Mouse (Mus musculus) MN1 (cell line): ENCODE data around the gene Olfr20.
"Not testable (repeated sequence)": the region's sequence is repeated elsewhere in the genome, so short reads cannot be mapped to it uniquely, and the experiment has no call there.

Experiments
- DNase-seq: peaks from one replicate; pipeline ENCODE4 v3.0.0-alpha.2; 2016; ENCODE audit warnings: low spot score

Olfr20 gene

GRCm38 (mm10) chr11:73350483-73350882 is at the start of gene Olfr20:
TSS of gene Olfr20 (plus strand) at chr11:73350783.
- DNase-seq: no peak

DNA sequence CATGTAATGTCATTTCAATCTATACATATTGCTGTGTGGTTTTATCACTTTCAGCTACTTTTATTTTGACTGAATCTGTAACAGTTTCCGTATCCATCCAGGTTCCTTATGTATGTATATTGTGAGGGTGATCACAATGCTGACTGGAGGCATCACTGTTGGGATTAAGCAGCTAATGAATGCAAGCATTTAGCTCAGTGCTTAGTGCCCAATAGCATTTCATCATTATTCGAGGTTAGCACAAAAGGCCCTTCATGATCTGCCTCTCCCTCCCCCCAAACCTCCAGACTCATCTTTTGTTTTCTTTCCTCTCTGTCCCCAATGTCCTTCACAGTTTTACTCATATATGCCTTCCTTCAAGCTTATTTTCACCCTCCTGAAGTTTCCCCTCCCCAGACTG is 47.5 kb upstream of the Olfr20 start:
- DNase-seq: no peak

- DNase-seq: no peak
Observed at GRCm38 (mm10) chr11:73315961-73316360, 34.6 kb upstream of the Olfr20 start.

DNA sequence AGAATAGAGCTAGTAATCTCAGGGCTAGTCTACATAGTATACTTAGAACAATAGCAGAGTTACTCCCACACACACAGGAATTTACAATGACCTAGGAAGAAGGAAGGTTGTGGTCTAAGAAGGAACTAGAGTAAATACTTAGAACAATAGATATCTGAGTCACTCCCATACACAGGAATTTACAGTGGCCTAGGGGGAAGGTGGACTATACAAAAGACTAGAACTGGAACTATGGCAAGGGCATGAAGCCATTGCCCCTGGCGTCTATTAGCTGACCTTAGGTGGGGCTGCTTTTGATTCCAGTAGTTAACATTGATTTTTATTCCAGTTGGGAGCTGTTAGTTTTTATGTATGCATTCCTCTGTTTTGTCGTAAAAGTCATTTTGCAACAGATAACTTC is 32.0 kb upstream of the Olfr20 start:
- not testable (repeated sequence) for DNase-seq

GRCm38 (mm10) chr11:73321064-73321463 is 29.5 kb upstream of the Olfr20 start:
- not testable (repeated sequence) for DNase-seq

DNA sequence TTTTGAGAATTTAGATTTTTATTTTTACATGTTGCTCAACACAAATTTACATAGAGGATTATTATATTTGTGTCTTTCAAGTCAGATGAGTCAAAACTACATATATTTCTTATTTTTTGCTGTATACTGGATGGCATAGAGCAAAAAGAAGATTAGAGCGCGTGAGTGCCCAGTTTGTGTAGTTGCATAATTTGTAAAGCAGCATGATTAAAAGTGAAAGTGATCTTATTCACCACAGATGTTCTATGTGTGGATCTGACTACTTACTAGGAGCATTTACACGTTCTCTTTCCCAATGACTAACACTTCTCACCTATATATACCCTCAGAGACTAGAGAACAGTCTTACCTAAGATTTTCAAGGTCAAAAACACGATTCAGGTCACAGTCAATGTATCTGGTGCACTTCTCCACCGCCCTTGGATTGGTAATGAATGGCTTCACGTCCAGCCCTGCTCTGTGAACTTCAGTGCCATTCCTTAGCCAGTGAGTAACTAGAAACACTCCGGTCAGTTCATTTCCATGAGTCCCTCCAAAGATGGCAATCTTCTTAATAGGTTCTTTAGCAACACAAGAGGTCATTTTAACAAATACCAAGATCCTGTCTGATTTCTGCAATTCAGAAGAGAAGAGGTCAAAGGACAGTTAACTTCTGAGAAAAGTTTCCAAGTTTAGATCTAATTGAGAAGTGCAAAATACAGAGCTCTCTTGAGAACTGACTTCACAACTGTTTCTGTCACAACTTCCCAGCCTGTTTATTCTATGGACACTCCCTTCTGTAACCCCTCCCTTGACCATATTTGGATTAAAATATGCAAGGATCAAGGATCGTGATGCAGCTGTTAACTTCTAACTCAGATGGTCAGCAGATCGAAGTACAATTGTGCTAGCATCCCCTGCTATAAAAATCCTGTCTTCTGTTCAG is 26.4 kb upstream of the Olfr20 start:
- DNase-seq: no peak

DNA sequence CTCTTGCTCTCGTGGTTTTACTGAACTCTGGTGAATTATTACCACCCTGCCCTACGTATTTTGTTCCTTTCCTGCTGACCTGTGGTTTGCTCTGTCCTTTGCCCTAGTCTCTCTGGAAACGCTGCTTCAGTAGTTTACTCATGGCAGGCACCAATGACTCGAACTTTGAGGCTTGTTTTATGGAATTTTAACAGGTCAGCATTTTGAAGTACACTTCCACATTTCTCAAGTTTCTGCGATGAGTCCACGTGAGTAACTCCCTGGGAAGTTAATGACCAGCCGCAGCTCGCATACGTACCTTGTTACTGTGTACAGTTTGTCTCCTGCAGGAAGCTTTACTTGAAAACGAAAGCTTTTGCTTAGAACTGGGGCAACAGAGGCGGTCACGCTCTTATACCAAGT is 24.1 kb upstream of the Olfr20 start:
- DNase-seq: no peak

DNA sequence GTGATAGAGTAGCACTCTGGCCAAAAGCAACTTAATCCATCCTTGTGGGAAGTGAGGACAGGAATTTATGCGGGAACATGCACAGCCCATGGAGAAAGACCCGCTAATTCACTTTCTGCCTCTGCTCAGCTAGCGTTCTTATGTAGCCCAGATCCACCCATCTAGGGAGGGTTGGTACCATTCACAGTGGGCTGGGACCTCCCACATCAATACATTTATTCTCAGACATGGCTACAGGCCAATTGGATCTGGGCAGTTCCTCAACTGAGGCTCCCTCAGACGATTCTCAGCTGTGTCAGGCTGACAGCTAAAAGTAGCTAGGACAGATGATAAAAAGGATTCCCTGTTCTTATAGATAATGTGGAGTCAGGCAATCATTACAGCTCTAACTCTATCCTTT is 23.2 kb upstream of the Olfr20 start:
- no peak for DNase-seq

DNA sequence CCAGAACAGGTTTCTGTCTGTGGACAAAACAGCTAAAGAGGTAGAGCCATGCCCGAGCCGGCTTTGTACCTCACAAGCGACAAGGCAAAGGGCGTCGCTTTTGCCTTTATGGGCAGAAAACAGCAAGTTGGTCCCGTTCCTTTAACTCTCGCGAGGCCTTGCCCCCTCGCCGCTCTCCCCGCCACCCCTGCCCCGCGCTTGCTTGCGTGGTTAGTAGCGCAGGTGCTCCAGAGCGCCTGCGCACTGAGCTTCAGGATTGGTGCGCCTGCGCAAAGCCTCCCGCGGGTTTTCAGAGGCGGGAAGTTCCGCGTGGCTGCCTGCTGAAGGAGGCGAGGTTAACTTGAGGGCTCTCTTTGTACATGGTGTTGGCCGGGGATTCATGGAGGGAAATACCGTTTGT is 21.1 kb upstream of the Olfr20 start, which contains the start of the genes Aspa, Gm49340 and Spata22:
Gene Aspa (minus strand): TSS at position 155 of the 400 bp plus-strand sequence.
Gene Gm49340 (plus strand): TSS at position 300 of the 400 bp plus-strand sequence.
Gene Spata22 (plus strand): TSS at position 300 of the 400 bp plus-strand sequence.
- no peak for DNase-seq

DNA sequence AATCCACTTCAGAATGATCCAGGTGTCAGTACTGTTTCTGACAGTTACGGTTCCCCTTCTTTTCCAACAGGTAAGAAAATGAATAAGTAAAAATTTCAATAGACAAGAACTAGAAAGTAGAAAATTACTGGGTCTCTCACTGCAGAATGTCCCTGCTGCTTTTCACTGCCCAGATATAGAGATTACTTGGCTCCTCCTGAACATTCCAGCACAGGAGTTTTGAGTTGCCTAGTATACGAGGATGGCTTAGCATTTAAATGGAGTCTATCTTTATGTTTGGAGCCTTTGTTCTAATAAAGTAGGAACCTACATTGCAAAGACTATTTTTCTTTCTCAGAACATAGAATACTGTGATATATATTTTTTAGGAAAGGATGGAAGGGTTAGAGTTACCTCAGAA is 17.2 kb upstream of the Olfr20 start:
- DNase-seq: no peak

GRCm38 (mm10) chr11:73336919-73337318 is 13.7 kb upstream of the Olfr20 start:
- DNase-seq: no peak

- no peak for DNase-seq
Observed at GRCm38 (mm10) chr11:73370946-73371345, 20.4 kb downstream of the Olfr20 start, which contains the start of gene Olfr376. TSS of gene Olfr376 (plus strand) at chr11:73371246.

DNA sequence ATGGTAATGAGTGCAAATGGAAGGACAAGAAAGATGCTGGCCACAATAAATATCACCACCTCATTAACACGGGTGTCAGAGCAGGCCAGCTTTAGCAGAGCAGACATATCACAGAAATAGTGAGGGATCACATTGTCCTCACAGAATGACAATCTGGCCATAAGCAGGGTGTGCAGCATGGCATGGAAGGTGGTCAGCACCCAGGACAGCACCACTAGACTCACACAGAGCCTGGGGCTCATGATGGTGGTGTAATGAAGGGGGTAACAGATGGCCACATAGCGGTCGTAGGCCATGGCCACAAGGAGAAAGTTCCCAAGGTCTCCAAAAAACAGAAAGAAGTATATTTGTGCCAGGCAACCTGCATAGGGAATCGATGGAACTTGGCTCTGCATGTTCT is 44.8 kb downstream of the Olfr20 start:
- no peak for DNase-seq

DNA sequence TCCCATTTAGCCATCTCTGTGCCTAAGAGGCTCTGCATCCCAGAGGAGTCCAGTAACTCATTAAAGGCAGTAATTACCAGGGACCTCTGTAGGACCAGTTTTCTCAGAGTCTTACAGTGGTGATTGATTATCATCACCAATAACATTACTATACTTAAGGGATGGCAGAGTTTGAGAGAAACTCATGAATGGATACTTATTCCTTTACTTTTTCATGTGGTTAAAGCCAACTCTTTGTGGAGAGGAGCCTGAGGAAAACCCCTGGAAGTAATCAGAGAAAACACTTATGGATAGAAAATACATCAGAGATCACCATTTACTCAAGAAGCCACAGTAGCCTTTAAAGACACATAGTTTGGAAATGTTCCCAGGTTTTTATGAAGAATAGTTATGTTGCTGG is 48.9 kb downstream of the Olfr20 start, which contains the start of gene Olfr1:
Gene Olfr1 (minus strand): TSS at position 101 of the 400 bp plus-strand sequence.
- no peak for DNase-seq
